Mouse (Mus musculus) cerebellum, adult 2 months (tissue): ENCODE measurements around the gene E2f4.
A peak's percentile ranks its signal among the peaks of the same experiment; 100 is the strongest.

Experiments used
- CTCF ChIP-seq: fragments of 200-500 bp; IDR thresholded peaks from 2 replicates; pipeline ENCODE4 v1.5.1; 2011; ENCODE audit warnings: low read depth, mild to moderate bottlenecking, control low read depth, low read length, moderate library complexity, borderline replicate concordance; ENCODE audit not compliant: insufficient read depth
- POLR2A ChIP-seq: fragments of 200-500 bp; IDR thresholded peaks from 2 replicates; pipeline ENCODE4 v1.6.1; 2011; ENCODE audit warnings: low read length, control low read depth, borderline replicate concordance; ENCODE audit not compliant: insufficient read depth

- TF ChIP-seq CTCF (0 out of 2 replicates have a peak, but pooled peaks have one; percentile 14), POLR2A (no peak)
Measured at GRCm38 (mm10) chr8:105306146-105306691, 8.8 kb downstream of the E2f4 start.
